Mouse (Mus musculus) midbrain, embryonic 12.5 days (tissue): ENCODE measurements around the gene 2610021A01Rik. TPM values are rescaled to one million over a fixed set of nuclear protein-coding genes. Genes with fewer than 3 reads are reported as not detected.
"Not testable (repeated sequence)": the region's sequence is repeated elsewhere in the genome, so short reads cannot be mapped to it uniquely, and the experiment has no call there.

ENCODE experiments used
- ATAC-seq: fragments of 200-750 bp; cut with Nextera tagmentation; 2 replicates; pipeline ENCODE4 v1.8.0; 2017; ENCODE audit warnings: low read depth, moderate TSS enrichment, moderate library complexity; ENCODE audit not compliant: low FRiP score
- H3K27ac ChIP-seq: fragments of 300-500 bp; sonication (generic); replicated peaks from 2 replicates; pipeline ENCODE4 v1.5.1; 2016; ENCODE audit warnings: mild to moderate bottlenecking
- H3K27me3 ChIP-seq: fragments of 300-500 bp; sonication (generic); 2 replicates; pipeline ENCODE4 v1.6.1; 2016; ENCODE audit warnings: mild to moderate bottlenecking
- H3K36me3 ChIP-seq: fragments of 300-500 bp; sonication (generic); 2 replicates; pipeline ENCODE4 v1.6.1; 2016
- H3K4me1 ChIP-seq: fragments of 300-500 bp; sonication (generic); 2 replicates; pipeline ENCODE4 v1.6.1; 2016
- H3K4me2 ChIP-seq: fragments of 300-500 bp; sonication (generic); replicated peaks from 2 replicates; pipeline ENCODE4 v1.6.1; 2016; ENCODE audit warnings: mild to moderate bottlenecking, moderate library complexity
- H3K4me3 ChIP-seq: fragments of 300-500 bp; sonication (generic); 2 replicates; pipeline ENCODE4 v1.5.1; 2016; ENCODE audit warnings: mild to moderate bottlenecking
- H3K9ac ChIP-seq: fragments of 300-500 bp; sonication (generic); replicated peaks from 2 replicates; pipeline ENCODE4 v1.6.1; 2016; ENCODE audit warnings: mild to moderate bottlenecking, moderate library complexity
- H3K9me3 ChIP-seq: fragments of 300-500 bp; sonication (generic); 2 replicates; pipeline ENCODE4 v1.6.1; 2016; ENCODE audit warnings: mild to moderate bottlenecking
- WGBS: fragments of 180-500 bp; shearing (Covaris S2); methylation state at CpG from one replicate; pipeline ENCODE4 v1.1.7; 2016; 5-methylcytosine and 5-hydroxymethylcytosine counted together
- polyA plus RNA-seq: library from polyadenylated mRNA; unstranded; fragments of >200 nt; fragmentation: Nextera tagmentation; extraction: Ambion mirVana; gene quantifications from 2 replicates; pipeline ENCODE4 v1.2.1, GENCODE M21; 2016

2610021A01Rik gene
- polyA plus RNA-seq, 1 experiment from 2014 or later: 16.8 TPM

- Histone ChIP-seq H3K4me3 (peak overlapping the region; percentile 62), H3K27me3 (no peaks in the 10 kb centered on the region), H3K9me3 (peaks cover 20% of the 10 kb centered on the region), H3K4me2 (peak overlapping the region; percentile 66), H3K36me3 (peaks cover 33% of the 10 kb centered on the region), H3K9ac (peak overlapping the region; percentile 55), H3K27ac (peak overlapping the region; percentile 94), H3K4me1 (peaks cover 4% of the 10 kb centered on the region)
- WGBS: under 1% methylated on average over 25 of the region's 26 CpGs
- ATAC-seq: peak; percentile 97
These were observed 34.4 kb downstream of the 2610021A01Rik start for GRCm38 (mm10) chr7:41633221-41633984.

GRCm38 (mm10) chr7:41674326-41674725 lies 75.3 kb downstream of the 2610021A01Rik start:
- not testable (repeated sequence) for H3K4me2 ChIP-seq, H3K36me3 ChIP-seq
- WGBS: 59% methylated on average over 1 of the region's 1 CpGs

More at GRCm38 (mm10) chr7:41674326-41674725, 75.3 kb downstream of the 2610021A01Rik start:
- peaks cover 12% of the 10 kb centered on the region for H3K9me3 ChIP-seq
- not testable (repeated sequence) for H3K4me1 ChIP-seq, H3K27me3 ChIP-seq, ATAC-seq, H3K27ac ChIP-seq, H3K4me3 ChIP-seq, H3K9ac ChIP-seq

Other genes with a start within 250 kb of the 2610021A01Rik start
- 8.5 and 9.2 TPM in 2 replicates for gene AI987944, start 205.9 kb upstream of the 2610021A01Rik start, polyA plus RNA-seq
- gene Vmn2r57, start 150.5 kb upstream of the 2610021A01Rik start, polyA plus RNA-seq: 0.11 and 0.38 TPM in 2 replicates
- gene Gm20449, start 99.8 kb upstream of the 2610021A01Rik start, polyA plus RNA-seq: 0.10 and 0.13 TPM in 2 replicates
- gene AW146154, start 99.3 kb upstream of the 2610021A01Rik start, polyA plus RNA-seq: 7.6 and 8.1 TPM in 2 replicates
- not detected in 2 replicates for gene Gm6871, start 25.6 kb upstream of the 2610021A01Rik start, polyA plus RNA-seq
- gene Zfp788, start 34.0 kb downstream of the 2610021A01Rik start, polyA plus RNA-seq: 17.3 and 18.5 TPM in 2 replicates